Mouse (Mus musculus): Measurements from ENCODE around the gene A630076J17Rik. TPM values are rescaled to one million over a fixed set of nuclear protein-coding genes. Genes with fewer than 3 reads are reported as not detected.

A630076J17Rik gene
- not detected in 2 replicates for polyA plus RNA-seq (2015; fragmentation: Nextera tagmentation; extraction: Ambion mirVana)

DNA sequence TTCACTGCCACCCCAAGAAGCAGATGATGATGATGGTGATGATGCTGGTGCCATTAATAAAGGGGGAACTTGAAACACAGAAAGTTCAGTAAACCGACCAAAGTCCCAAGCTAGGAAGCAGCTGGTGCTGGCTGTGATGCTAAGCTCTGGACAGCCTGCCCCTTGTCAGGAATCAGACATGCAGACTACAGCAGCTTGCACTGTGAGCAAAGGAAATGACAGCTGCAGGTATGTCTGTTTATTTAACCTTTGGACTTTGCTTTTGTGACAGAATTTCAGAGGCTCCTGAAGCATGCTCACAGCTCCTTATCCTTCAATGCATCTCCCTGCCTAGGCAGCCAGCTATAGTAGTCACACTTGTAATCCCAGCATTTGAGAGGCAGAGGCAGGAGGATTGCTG lies at the start of gene A630076J17Rik:
Gene A630076J17Rik, plus strand, starts transcription at position 88 of the 400 bp plus-strand sequence.
- TF ChIP-seq CTCF (IDR thresholded peaks at IDR 0.05) (no peak), EP300 (IDR thresholded peaks at IDR 0.05) (no peak)
- DNase-seq (ENCODE audit: low spot score) = no peak
- no peaks in the 10 kb centered on the region for H3K4me1 ChIP-seq (ENCODE audit: insufficient read depth, low read depth, low read length)
- no peak within 1 kb of the TSS for H3K9ac ChIP-seq (replicated peaks; ENCODE audit: low read depth)
- H3K9me3 ChIP-seq (ENCODE audit: low read length) = no peaks in the 10 kb centered on the region
- H3K4me3 ChIP-seq (ENCODE audit: low read depth, low read length) = no peak within 1 kb of the TSS
- H3K27me3 ChIP-seq (replicated peaks; ENCODE audit: insufficient read depth, low read length) = no peaks in the 10 kb centered on the region
- H3K4me2 ChIP-seq (replicated peaks; ENCODE audit: low read depth, low read length) = no peak within 1 kb of the TSS
- 4% methylated on average over 1 of the region's 1 CpGs for WGBS
- no peak for ATAC-seq
- no peak within 1 kb of the TSS for H3K27ac ChIP-seq (ENCODE audit: low read length)
- no peaks in the 10 kb centered on the region for H3K36me3 ChIP-seq (ENCODE audit: insufficient read depth, low read length)

DNA sequence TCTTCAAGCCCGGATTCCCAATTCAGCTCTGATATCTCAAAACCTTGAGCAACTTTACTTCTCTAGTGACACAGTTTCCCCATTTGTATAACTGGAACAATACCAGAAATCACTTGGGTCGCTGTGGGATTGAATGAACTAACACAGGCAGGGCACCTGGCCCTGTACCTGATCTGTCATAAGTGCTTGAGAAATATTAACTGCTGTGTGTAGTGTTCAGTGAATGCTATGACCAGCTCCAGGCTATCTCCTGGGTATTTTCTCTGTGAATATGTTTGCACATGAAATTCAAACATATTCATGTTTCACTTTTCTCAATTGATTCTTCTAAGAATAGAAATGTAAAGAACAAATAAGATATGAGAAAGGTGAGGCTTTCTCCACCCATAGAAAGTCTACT lies 49.6 kb upstream of the A630076J17Rik start:
- H3K4me2 ChIP-seq (replicated peaks; ENCODE audit: low read depth, low read length) = no peak overlapping the region
- WGBS = 71% methylated on average over 2 of the region's 2 CpGs
- no peak overlapping the region for H3K27ac ChIP-seq (ENCODE audit: low read length)
- no peaks in the 10 kb centered on the region for H3K4me1 ChIP-seq (ENCODE audit: insufficient read depth, low read depth, low read length)
- ATAC-seq (no peak), DNase-seq (ENCODE audit: low spot score) (no peak)
- H3K9ac ChIP-seq (replicated peaks; ENCODE audit: low read depth) = no peak overlapping the region
- no peak overlapping the region for H3K4me3 ChIP-seq (ENCODE audit: low read depth, low read length)
- TF ChIP-seq EP300 (IDR thresholded peaks at IDR 0.05) = no peak
- no peak for TF ChIP-seq CTCF (IDR thresholded peaks at IDR 0.05)
- no peaks in the 10 kb centered on the region for H3K27me3 ChIP-seq (replicated peaks; ENCODE audit: insufficient read depth, low read length)
- no peaks in the 10 kb centered on the region for H3K36me3 ChIP-seq (ENCODE audit: insufficient read depth, low read length)
- H3K9me3 ChIP-seq (ENCODE audit: low read length) = no peaks in the 10 kb centered on the region

DNA sequence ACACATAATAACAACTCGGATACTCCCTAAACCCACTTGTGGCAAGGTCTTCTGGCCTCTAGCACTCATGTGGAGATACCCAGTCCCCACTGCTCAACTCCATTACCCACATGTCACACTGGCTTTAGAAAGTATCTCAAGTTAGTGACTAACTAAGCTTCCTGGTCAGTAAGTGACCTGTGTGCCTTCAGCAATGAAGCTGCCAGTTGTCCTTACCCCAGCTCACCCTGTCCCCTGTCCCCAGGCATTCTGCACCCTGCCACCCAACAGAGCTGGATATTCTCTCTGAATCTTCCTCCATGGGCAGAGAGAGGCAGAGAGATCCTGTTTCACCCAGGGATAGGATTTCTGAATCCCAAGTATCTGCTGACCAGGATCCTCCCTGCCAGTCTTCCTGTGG lies 47.7 kb upstream of the A630076J17Rik start, which contains the start of gene Kcna10:
Gene Kcna10, plus strand, starts transcription at position 301 of the 400 bp plus-strand sequence.
- Histone ChIP-seq H3K4me2 (replicated peaks; ENCODE audit: low read depth, low read length) (no peak within 1 kb of the TSS), H3K4me1 (ENCODE audit: insufficient read depth, low read depth, low read length) (no peaks in the 10 kb centered on the region), H3K4me3 (ENCODE audit: low read depth, low read length) (no peak within 1 kb of the TSS), H3K9ac (replicated peaks; ENCODE audit: low read depth) (no peak within 1 kb of the TSS), H3K27me3 (replicated peaks; ENCODE audit: insufficient read depth, low read length) (no peaks in the 10 kb centered on the region), H3K9me3 (ENCODE audit: low read length) (no peaks in the 10 kb centered on the region), H3K36me3 (ENCODE audit: insufficient read depth, low read length) (no peaks in the 10 kb centered on the region), H3K27ac (ENCODE audit: low read length) (no peak within 1 kb of the TSS)
- ATAC-seq = no peak
- TF ChIP-seq EP300 (IDR thresholded peaks at IDR 0.05) (no peak), CTCF (IDR thresholded peaks at IDR 0.05) (no peak)
- WGBS = 72% methylated on average over 1 of the region's 1 CpGs
- no peak for DNase-seq (ENCODE audit: low spot score)

DNA sequence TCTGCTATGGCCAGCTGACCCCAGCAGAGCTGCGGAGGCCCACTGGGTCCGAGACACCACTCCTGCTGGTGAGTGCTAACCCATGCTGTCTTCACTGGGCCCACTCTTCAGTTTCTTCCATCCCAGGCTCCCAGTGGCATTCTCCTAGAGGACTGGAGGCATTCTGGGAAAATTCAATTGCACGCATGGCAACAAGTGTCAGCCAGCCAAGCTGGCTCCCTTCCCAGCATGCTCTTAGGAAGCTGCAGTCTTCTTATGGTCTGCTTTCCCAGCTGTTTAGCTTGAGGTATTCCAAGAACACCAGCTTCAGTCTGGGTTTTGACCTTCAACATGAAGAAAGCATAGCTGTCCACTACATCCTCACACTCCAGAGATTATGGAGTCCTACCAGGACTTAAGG lies 47.2 kb upstream of the A630076J17Rik start:
- WGBS = 60% methylated on average over 3 of the region's 3 CpGs
- Histone ChIP-seq H3K27me3 (replicated peaks; ENCODE audit: insufficient read depth, low read length) (no peaks in the 10 kb centered on the region), H3K4me2 (replicated peaks; ENCODE audit: low read depth, low read length) (no peak overlapping the region), H3K4me1 (ENCODE audit: insufficient read depth, low read depth, low read length) (no peaks in the 10 kb centered on the region), H3K27ac (ENCODE audit: low read length) (no peak overlapping the region), H3K4me3 (ENCODE audit: low read depth, low read length) (no peak overlapping the region), H3K9me3 (ENCODE audit: low read length) (no peaks in the 10 kb centered on the region), H3K36me3 (ENCODE audit: insufficient read depth, low read length) (no peaks in the 10 kb centered on the region), H3K9ac (replicated peaks; ENCODE audit: low read depth) (no peak overlapping the region)
- DNase-seq (ENCODE audit: low spot score) (peak; percentile 30), ATAC-seq (no peak)
- no peak for TF ChIP-seq CTCF (IDR thresholded peaks at IDR 0.05)
- TF ChIP-seq EP300 (IDR thresholded peaks at IDR 0.05) = no peak

DNA sequence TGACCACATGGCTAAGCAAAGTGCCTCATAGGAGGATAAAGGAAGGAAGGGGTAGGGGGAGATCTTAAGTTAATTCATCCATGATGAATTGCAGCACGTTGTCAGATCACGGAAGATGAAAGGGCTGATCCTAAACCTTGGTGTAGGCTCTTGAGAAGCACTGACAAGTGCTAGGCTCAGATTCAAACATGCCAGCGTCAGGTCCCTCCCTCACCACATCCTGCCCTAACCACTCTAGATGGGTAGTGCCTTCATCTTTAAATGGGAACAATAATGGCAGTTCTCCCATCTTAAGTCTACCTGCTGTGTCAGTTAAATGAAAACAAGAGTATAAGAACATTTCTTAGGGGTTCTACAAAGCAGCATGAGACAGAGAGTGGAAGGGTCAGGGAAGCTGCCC lies 44.8 kb upstream of the A630076J17Rik start:
- Histone ChIP-seq H3K36me3 (ENCODE audit: insufficient read depth, low read length) (no peaks in the 10 kb centered on the region), H3K4me2 (replicated peaks; ENCODE audit: low read depth, low read length) (no peak overlapping the region), H3K27me3 (replicated peaks; ENCODE audit: insufficient read depth, low read length) (no peaks in the 10 kb centered on the region), H3K4me1 (ENCODE audit: insufficient read depth, low read depth, low read length) (no peaks in the 10 kb centered on the region), H3K4me3 (ENCODE audit: low read depth, low read length) (no peak overlapping the region), H3K9ac (replicated peaks; ENCODE audit: low read depth) (no peak overlapping the region), H3K9me3 (ENCODE audit: low read length) (no peaks in the 10 kb centered on the region), H3K27ac (ENCODE audit: low read length) (no peak overlapping the region)
- WGBS = 64% methylated on average over 3 of the region's 3 CpGs
- TF ChIP-seq EP300 (IDR thresholded peaks at IDR 0.05) = no peak
- no peak for TF ChIP-seq CTCF (IDR thresholded peaks at IDR 0.05)
- DNase-seq (ENCODE audit: low spot score) = no peak
- no peak for ATAC-seq

DNA sequence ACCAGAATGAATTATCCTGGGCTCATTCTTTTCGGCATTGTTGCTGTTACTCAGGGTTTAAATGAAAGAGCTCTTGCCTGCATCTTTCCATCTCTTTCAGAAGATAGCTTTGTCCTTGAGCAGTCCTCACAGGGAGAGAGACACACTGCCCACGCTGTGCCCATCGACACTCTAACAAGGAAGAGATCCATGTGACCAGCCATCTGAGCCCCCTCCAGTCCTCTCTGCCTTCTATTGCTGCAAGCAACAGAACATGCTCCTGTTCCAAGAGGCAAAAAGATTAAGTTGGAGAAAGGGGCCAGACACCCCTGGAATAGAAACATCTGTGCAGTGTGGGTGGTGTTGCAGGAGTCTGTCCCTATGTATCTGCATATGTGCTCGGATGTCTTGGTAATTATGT lies 43.4 kb upstream of the A630076J17Rik start:
- Histone ChIP-seq H3K9me3 (ENCODE audit: low read length) (no peaks in the 10 kb centered on the region), H3K4me3 (ENCODE audit: low read depth, low read length) (no peak overlapping the region), H3K27me3 (replicated peaks; ENCODE audit: insufficient read depth, low read length) (no peaks in the 10 kb centered on the region), H3K36me3 (ENCODE audit: insufficient read depth, low read length) (no peaks in the 10 kb centered on the region), H3K27ac (ENCODE audit: low read length) (no peak overlapping the region), H3K4me1 (ENCODE audit: insufficient read depth, low read depth, low read length) (no peaks in the 10 kb centered on the region), H3K9ac (replicated peaks; ENCODE audit: low read depth) (no peak overlapping the region), H3K4me2 (replicated peaks; ENCODE audit: low read depth, low read length) (no peak overlapping the region)
- no peak for ATAC-seq
- no peak for TF ChIP-seq CTCF (IDR thresholded peaks at IDR 0.05)
- no peak for TF ChIP-seq EP300 (IDR thresholded peaks at IDR 0.05)
- 80% methylated on average over 4 of the region's 4 CpGs for WGBS
- no peak for DNase-seq (ENCODE audit: low spot score)
